Mouse (Mus musculus): ENCODE results near the gene Serpina1f. TPM values are rescaled to one million over a fixed set of nuclear protein-coding genes. Genes with fewer than 3 reads are reported as not detected.
"Not testable (repeated sequence)": the region's sequence is repeated elsewhere in the genome, so short reads cannot be mapped to it uniquely, and the experiment has no call there.

Gene Serpina1f
- polyA plus RNA-seq, 1 experiment: not detected

- TF ChIP-seq POLR2A (IDR thresholded peaks at IDR 0.05; ENCODE audit: insufficient read depth, low read length): no peak
- TF ChIP-seq CTCF (IDR thresholded peaks at IDR 0.05; ENCODE audit: low read depth, low read length): no peak
- TF ChIP-seq EP300 (IDR thresholded peaks at IDR 0.05; ENCODE audit: insufficient read depth, low read depth, low read length): no peak
- H3K9me3 ChIP-seq (replicated peaks; ENCODE audit: control insufficient read depth, insufficient read depth, low read length, poor library complexity, severe bottlenecking): no peaks in the 10 kb centered on the region
- no peaks in the 10 kb centered on the region for H3K27me3 ChIP-seq (ENCODE audit: control insufficient read depth, insufficient read depth, low read length, poor library complexity, severe bottlenecking)
- no peak overlapping the region for H3K27ac ChIP-seq (ENCODE audit: insufficient read depth, low read length)
- H3K9ac ChIP-seq (ENCODE audit: low read depth, poor library complexity, severe bottlenecking): no peak overlapping the region
- H3K4me3 ChIP-seq (ENCODE audit: low read depth, low read length): no peak overlapping the region
- H3K4me1 ChIP-seq (ENCODE audit: control insufficient read depth, insufficient read depth, low read length): no peaks in the 10 kb centered on the region
- H3K36me3 ChIP-seq (ENCODE audit: control insufficient read depth, insufficient read depth, low read length, poor library complexity, severe bottlenecking): no peaks in the 10 kb centered on the region
Measured at GRCm38 (mm10) chr12:103685386-103685785, 9.9 kb downstream of the Serpina1f start.

GRCm38 (mm10) chr12:103683775-103684174 is 11.6 kb downstream of the Serpina1f start:
- H3K9ac ChIP-seq (ENCODE audit: low read depth, poor library complexity, severe bottlenecking): no peak overlapping the region
- H3K27me3 ChIP-seq (ENCODE audit: control insufficient read depth, insufficient read depth, low read length, poor library complexity, severe bottlenecking): no peaks in the 10 kb centered on the region
- no peaks in the 10 kb centered on the region for H3K9me3 ChIP-seq (replicated peaks; ENCODE audit: control insufficient read depth, insufficient read depth, low read length, poor library complexity, severe bottlenecking)
- no peaks in the 10 kb centered on the region for H3K36me3 ChIP-seq (ENCODE audit: control insufficient read depth, insufficient read depth, low read length, poor library complexity, severe bottlenecking)
- TF ChIP-seq EP300 (IDR thresholded peaks at IDR 0.05; ENCODE audit: insufficient read depth, low read depth, low read length) (no peak), CTCF (IDR thresholded peaks at IDR 0.05; ENCODE audit: low read depth, low read length) (no peak), POLR2A (IDR thresholded peaks at IDR 0.05; ENCODE audit: insufficient read depth, low read length) (no peak)
- no peaks in the 10 kb centered on the region for H3K4me1 ChIP-seq (ENCODE audit: control insufficient read depth, insufficient read depth, low read length)
- no peak overlapping the region for H3K27ac ChIP-seq (ENCODE audit: insufficient read depth, low read length)
- no peak overlapping the region for H3K4me3 ChIP-seq (ENCODE audit: low read depth, low read length)

GRCm38 (mm10) chr12:103681739-103682138 is 13.6 kb downstream of the Serpina1f start:
- H3K4me1 ChIP-seq (ENCODE audit: control insufficient read depth, insufficient read depth, low read length): no peaks in the 10 kb centered on the region
- H3K27me3 ChIP-seq (ENCODE audit: control insufficient read depth, insufficient read depth, low read length, poor library complexity, severe bottlenecking): no peaks in the 10 kb centered on the region
- no peak overlapping the region for H3K27ac ChIP-seq (ENCODE audit: insufficient read depth, low read length)
- no peak overlapping the region for H3K4me3 ChIP-seq (ENCODE audit: low read depth, low read length)
- no peaks in the 10 kb centered on the region for H3K9me3 ChIP-seq (replicated peaks; ENCODE audit: control insufficient read depth, insufficient read depth, low read length, poor library complexity, severe bottlenecking)
- TF ChIP-seq CTCF (IDR thresholded peaks at IDR 0.05; ENCODE audit: low read depth, low read length) (no peak), EP300 (IDR thresholded peaks at IDR 0.05; ENCODE audit: insufficient read depth, low read depth, low read length) (no peak), POLR2A (IDR thresholded peaks at IDR 0.05; ENCODE audit: insufficient read depth, low read length) (no peak)
- H3K9ac ChIP-seq (ENCODE audit: low read depth, poor library complexity, severe bottlenecking): no peak overlapping the region
- H3K36me3 ChIP-seq (ENCODE audit: control insufficient read depth, insufficient read depth, low read length, poor library complexity, severe bottlenecking): no peaks in the 10 kb centered on the region

GRCm38 (mm10) chr12:103681169-103681568 is 14.2 kb downstream of the Serpina1f start:
- TF ChIP-seq POLR2A (IDR thresholded peaks at IDR 0.05; ENCODE audit: insufficient read depth, low read length): no peak
- Histone ChIP-seq H3K4me3 (ENCODE audit: low read depth, low read length) (no peak overlapping the region), H3K27me3 (ENCODE audit: control insufficient read depth, insufficient read depth, low read length, poor library complexity, severe bottlenecking) (no peaks in the 10 kb centered on the region), H3K27ac (ENCODE audit: insufficient read depth, low read length) (no peak overlapping the region), H3K36me3 (ENCODE audit: control insufficient read depth, insufficient read depth, low read length, poor library complexity, severe bottlenecking) (no peaks in the 10 kb centered on the region), H3K4me1 (ENCODE audit: control insufficient read depth, insufficient read depth, low read length) (no peaks in the 10 kb centered on the region), H3K9me3 (replicated peaks; ENCODE audit: control insufficient read depth, insufficient read depth, low read length, poor library complexity, severe bottlenecking) (no peaks in the 10 kb centered on the region), H3K9ac (ENCODE audit: low read depth, poor library complexity, severe bottlenecking) (no peak overlapping the region)

- not testable (repeated sequence) for H3K9me3 ChIP-seq (replicated peaks; ENCODE audit: control insufficient read depth, insufficient read depth, low read length, poor library complexity, severe bottlenecking); H3K4me3 ChIP-seq (ENCODE audit: low read depth, low read length); H3K4me1 ChIP-seq (ENCODE audit: control insufficient read depth, insufficient read depth, low read length); H3K27ac ChIP-seq (ENCODE audit: insufficient read depth, low read length); H3K36me3 ChIP-seq (ENCODE audit: control insufficient read depth, insufficient read depth, low read length, poor library complexity, severe bottlenecking); H3K9ac ChIP-seq (ENCODE audit: low read depth, poor library complexity, severe bottlenecking); H3K27me3 ChIP-seq (ENCODE audit: control insufficient read depth, insufficient read depth, low read length, poor library complexity, severe bottlenecking)
Measured at GRCm38 (mm10) chr12:103679853-103680252, 15.5 kb downstream of the Serpina1f start.

GRCm38 (mm10) chr12:103676039-103676438 is 19.3 kb downstream of the Serpina1f start, which contains the start of gene Serpina16:
Gene Serpina16 (minus strand): TSS chr12:103676139.
- no peaks in the 10 kb centered on the region for H3K4me1 ChIP-seq (ENCODE audit: control insufficient read depth, insufficient read depth, low read length)
- no peaks in the 10 kb centered on the region for H3K36me3 ChIP-seq (ENCODE audit: control insufficient read depth, insufficient read depth, low read length, poor library complexity, severe bottlenecking)
- no peaks in the 10 kb centered on the region for H3K9me3 ChIP-seq (replicated peaks; ENCODE audit: control insufficient read depth, insufficient read depth, low read length, poor library complexity, severe bottlenecking)
- no peak within 1 kb of the TSS for H3K9ac ChIP-seq (ENCODE audit: low read depth, poor library complexity, severe bottlenecking)
- no peak within 1 kb of the TSS for H3K27ac ChIP-seq (ENCODE audit: insufficient read depth, low read length)
- TF ChIP-seq EP300 (IDR thresholded peaks at IDR 0.05; ENCODE audit: insufficient read depth, low read depth, low read length) (no peak), POLR2A (IDR thresholded peaks at IDR 0.05; ENCODE audit: insufficient read depth, low read length) (no peak), CTCF (IDR thresholded peaks at IDR 0.05; ENCODE audit: low read depth, low read length) (no peak)
- no peaks in the 10 kb centered on the region for H3K27me3 ChIP-seq (ENCODE audit: control insufficient read depth, insufficient read depth, low read length, poor library complexity, severe bottlenecking)
- no peak within 1 kb of the TSS for H3K4me3 ChIP-seq (ENCODE audit: low read depth, low read length)

Data from ES-Bruce4 (cell line).